In genomic region chr5:103654780-103655179, GRCm38 (mm10) we compare ENCODE assay signal across 9 mouse cellular contexts. TPM values are rescaled to one million over a fixed set of nuclear protein-coding genes. Genes with fewer than 3 reads are reported as not detected.
A peak's percentile ranks its signal among the peaks of the same experiment; 100 is the strongest.
DNase-seq lines count a peak whose midpoint lies in the region; ATAC-seq and TF ChIP-seq lines count a peak whose summit lies in the region.
"Had no signal": no experiment of that assay in that cellular context is flagged by ENCODE, and none has a peak within 500 bp of the region (broad histone marks: within the 10 kb centered on the region; RNA-seq: fewer than 3 reads in every experiment).

No protein-coding gene starts in this region.

- ATAC-seq in neural tube, embryonic 11.5 days (ENCODE audit: insufficient read depth, low FRiP score, low TSS enrichment): no peak
- no peak for ATAC-seq in forebrain, postnatal 0 days
- no peak for ATAC-seq in liver, embryonic 13.5 days (ENCODE audit: low read depth)
- ATAC-seq in stomach, postnatal 0 days (ENCODE audit: low FRiP score, low TSS enrichment): no peak

- no peaks in the 10 kb centered on the region for H3K27me3 ChIP-seq in neural tube, embryonic 11.5 days (ENCODE audit: control insufficient read depth, insufficient read depth, low read length)
- no peaks in the 10 kb centered on the region for H3K27me3 ChIP-seq in forebrain, postnatal 0 days (ENCODE audit: insufficient read depth, low read length)
- peaks cover 5% of the 10 kb centered on the region; the same call in 1 of the 2 replicates for H3K27me3 ChIP-seq in liver, embryonic 13.5 days
- no peaks in the 10 kb centered on the region for H3K27me3 ChIP-seq in stomach, postnatal 0 days (ENCODE audit: control insufficient read depth, insufficient read depth, low read length)
- no peaks in the 10 kb centered on the region for H3K27me3 ChIP-seq in cerebellum, adult 2 months (ENCODE audit: control insufficient read depth, insufficient read depth, low read length)

- no peaks in the 10 kb centered on the region for H3K4me1 ChIP-seq in neural tube, embryonic 11.5 days (ENCODE audit: control insufficient read depth, insufficient read depth, low read length)
- H3K4me1 ChIP-seq in forebrain, postnatal 0 days (ENCODE audit: insufficient read depth): no peaks in the 10 kb centered on the region
- peaks cover 9% of the 10 kb centered on the region for H3K4me1 ChIP-seq in liver, embryonic 13.5 days (replicated peaks)
- no peaks in the 10 kb centered on the region for H3K4me1 ChIP-seq in stomach, postnatal 0 days (replicated peaks; ENCODE audit: control insufficient read depth, insufficient read depth)
- H3K4me1 ChIP-seq in cerebellum, adult 2 months (ENCODE audit: control insufficient read depth, insufficient read depth, low read length): no peaks in the 10 kb centered on the region

- no peak for DNase-seq in neural tube, embryonic 11.5 days (ENCODE audit: low spot score)
- DNase-seq in neural tube, embryonic 10.5 days (ENCODE audit: extremely low spot score, low spot score): no peak
- no peak for DNase-seq in forebrain, postnatal 0 days
- DNase-seq in liver, embryonic 13.5 days: no peak
- no peak for DNase-seq in stomach, postnatal 0 days (ENCODE audit: low spot score)
- DNase-seq in cerebellum, adult 2 months: no peak
- no peak for DNase-seq in layer of hippocampus, adult 9-10 months (ENCODE audit: low spot score)

- no peak overlapping the region for H3K27ac ChIP-seq in neural tube, embryonic 11.5 days (ENCODE audit: low read depth, low read length)
- no peak overlapping the region for H3K27ac ChIP-seq in forebrain, postnatal 0 days (ENCODE audit: low read depth, low read length)
- no peak overlapping the region for H3K27ac ChIP-seq in liver, embryonic 13.5 days
- H3K27ac ChIP-seq in stomach, postnatal 0 days (replicated peaks): peak overlapping the region; percentile 41
- H3K27ac ChIP-seq in cerebellum, adult 2 months (ENCODE audit: insufficient read depth, low read length): no peak overlapping the region

- H3K36me3 ChIP-seq in neural tube, embryonic 11.5 days (ENCODE audit: control insufficient read depth, insufficient read depth, low read length): no peaks in the 10 kb centered on the region
- H3K36me3 ChIP-seq in forebrain, postnatal 0 days (ENCODE audit: insufficient read depth): no peaks in the 10 kb centered on the region
- no peaks in the 10 kb centered on the region for H3K36me3 ChIP-seq in liver, embryonic 13.5 days
- no peaks in the 10 kb centered on the region for H3K36me3 ChIP-seq in stomach, postnatal 0 days (ENCODE audit: control insufficient read depth, insufficient read depth, low read length)

- WGBS in neural tube, embryonic 11.5 days: 58% methylated on average over 4 of the region's 4 CpGs
- 58% methylated on average over 4 of the region's 4 CpGs for WGBS in forebrain, postnatal 0 days
- 67% methylated on average over 4 of the region's 4 CpGs for WGBS in liver, embryonic 13.5 days (ENCODE audit: insufficient replicate concordance)
- 58% methylated on average over 4 of the region's 4 CpGs for WGBS in stomach, postnatal 0 days
- WGBS in cerebellum, adult 2 months: 51% methylated on average over 4 of the region's 4 CpGs

- no peak overlapping the region for H3K4me3 ChIP-seq in neural tube, embryonic 11.5 days (ENCODE audit: low read depth, low read length)
- peak overlapping the region; percentile 55; the same call in 1 of the 2 replicates for H3K4me3 ChIP-seq in forebrain, postnatal 0 days (ENCODE audit: low read depth, low read length)
- 0 out of 2 replicates have a peak overlapping the region, but pooled peaks have one; percentile 62 for H3K4me3 ChIP-seq in liver, embryonic 13.5 days (replicated peaks)
- peak overlapping the region; percentile 45; the same call in 1 of the 2 replicates for H3K4me3 ChIP-seq in stomach, postnatal 0 days (ENCODE audit: low read depth, low read length)
- H3K4me3 ChIP-seq in cerebellum, adult 2 months (replicated peaks; ENCODE audit: insufficient read depth, low read depth, low read length): no peak overlapping the region

- no peak overlapping the region for H3K9ac ChIP-seq in neural tube, embryonic 11.5 days (ENCODE audit: low read length)
- H3K9ac ChIP-seq in forebrain, postnatal 0 days: no peak overlapping the region
- H3K9ac ChIP-seq in liver, embryonic 13.5 days: no peak overlapping the region
- H3K9ac ChIP-seq in stomach, postnatal 0 days (ENCODE audit: low read length): no peak overlapping the region

- H3K9me3 ChIP-seq in neural tube, embryonic 11.5 days (ENCODE audit: control insufficient read depth, low read length): no peaks in the 10 kb centered on the region
- H3K9me3 ChIP-seq in forebrain, postnatal 0 days (ENCODE audit: low read length): no peaks in the 10 kb centered on the region
- H3K9me3 ChIP-seq in liver, embryonic 13.5 days (replicated peaks): no peaks in the 10 kb centered on the region
- H3K9me3 ChIP-seq in stomach, postnatal 0 days (ENCODE audit: control insufficient read depth, low read length): no peaks in the 10 kb centered on the region

- TF ChIP-seq EP300 in stomach, postnatal 0 days (optimal IDR thresholded peaks at IDR 0.05): no peak

- TF ChIP-seq POLR2A in cerebellum, adult 2 months (IDR thresholded peaks at IDR 0.05; ENCODE audit: borderline replicate concordance, insufficient read depth, low read length): no peak

- TF ChIP-seq CTCF in forebrain, postnatal 0 days (IDR thresholded peaks at IDR 0.05; ENCODE audit: low read depth): no peak
- TF ChIP-seq CTCF in stomach, postnatal 0 days (IDR thresholded peaks at IDR 0.05; ENCODE audit: low read depth): no peak
- TF ChIP-seq CTCF in cerebellum, adult 2 months (IDR thresholded peaks at IDR 0.05; ENCODE audit: borderline replicate concordance, insufficient read depth, low read depth, low read length): no peak

- peak overlapping the region; percentile 96 for H3K4me2 ChIP-seq in neural tube, embryonic 11.5 days (ENCODE audit: low read depth)
- H3K4me2 ChIP-seq in forebrain, postnatal 0 days (ENCODE audit: low read depth): peak overlapping the region; percentile 100
- peak overlapping the region; percentile 88 for H3K4me2 ChIP-seq in liver, embryonic 13.5 days
- peak overlapping the region; percentile 92 for H3K4me2 ChIP-seq in stomach, postnatal 0 days (replicated peaks; ENCODE audit: low read depth)

RNA-seq across cellular contexts. Expression of gene 1700016H13Rik, which starts 1.0 kb away (rescaled TPM):
- polyA plus RNA-seq in neural tube, embryonic 11.5 days (2014; fragmentation: Nextera tagmentation; extraction: Ambion mirVana): 0.48 TPM in 1 of 2 replicates, not detected in the other
- 0.33 and 1.0 TPM in 2 replicates for total RNA-seq in forebrain, postnatal 0 days (2014; rRNA removed)
- 0.24 and 0.38 TPM in 2 replicates for polyA plus RNA-seq in forebrain, postnatal 0 days (2015; fragmentation: Nextera tagmentation; extraction: Ambion mirVana)
- polyA plus RNA-seq in liver, embryonic 13.5 days (2015; fragmentation: Nextera tagmentation; extraction: Ambion mirVana): 0.09 TPM in 2 replicates
- 0.34 and 0.35 TPM in 2 replicates for polyA plus RNA-seq in stomach, postnatal 0 days (2015; fragmentation: Nextera tagmentation; extraction: Ambion mirVana)
- not detected in 2 replicates for polyA plus RNA-seq in cerebellum, adult 2 months (2012; rRNA removed)
- total RNA-seq: common myeloid progenitor, adult 5-6 weeks; left cerebral cortex, postnatal 10 days had no signal

RNA-seq across cellular contexts. Expression of gene Slc10a6, which starts 25.6 kb away (rescaled TPM):
- polyA plus RNA-seq in neural tube, embryonic 11.5 days (2014; fragmentation: Nextera tagmentation; extraction: Ambion mirVana): not detected in 2 replicates
- 0.08 and 0.76 TPM in 2 replicates for total RNA-seq in forebrain, postnatal 0 days (2014; rRNA removed)
- 0.07 and 0.09 TPM in 2 replicates for polyA plus RNA-seq in forebrain, postnatal 0 days (2015; fragmentation: Nextera tagmentation; extraction: Ambion mirVana)
- polyA plus RNA-seq in liver, embryonic 13.5 days (2015; fragmentation: Nextera tagmentation; extraction: Ambion mirVana): 0.05 TPM in 1 of 2 replicates, not detected in the other
- 30.7 and 31.8 TPM in 2 replicates for polyA plus RNA-seq in stomach, postnatal 0 days (2015; fragmentation: Nextera tagmentation; extraction: Ambion mirVana)
- 0.05 TPM in 1 of 2 replicates, not detected in the other for polyA plus RNA-seq in cerebellum, adult 2 months (2012; rRNA removed)
- total RNA-seq: common myeloid progenitor, adult 5-6 weeks had no signal

RNA-seq across cellular contexts. Expression of gene Aff1, which starts 37.4 kb away (rescaled TPM):
- 11.2 and 11.8 TPM in 2 replicates for polyA plus RNA-seq in neural tube, embryonic 11.5 days (2014; fragmentation: Nextera tagmentation; extraction: Ambion mirVana)
- total RNA-seq in forebrain, postnatal 0 days (2014; rRNA removed): 2.4 and 4.0 TPM in 2 replicates
- 0.88 and 1.0 TPM in 2 replicates for polyA plus RNA-seq in forebrain, postnatal 0 days (2015; fragmentation: Nextera tagmentation; extraction: Ambion mirVana)
- polyA plus RNA-seq in liver, embryonic 13.5 days (2015; fragmentation: Nextera tagmentation; extraction: Ambion mirVana): 8.0 and 13.7 TPM in 2 replicates
- 4.3 and 4.9 TPM in 2 replicates for polyA plus RNA-seq in stomach, postnatal 0 days (2015; fragmentation: Nextera tagmentation; extraction: Ambion mirVana)
- polyA plus RNA-seq in cerebellum, adult 2 months (2012; rRNA removed): 9.3 TPM in 2 replicates

Comparison
In these comparisons a context has a peak if more than half of its experiments do, and no peak if none do; other contexts are left out.
1. H3K4me3 ChIP-seq: peak in forebrain, postnatal 0 days (single experiment), liver, embryonic 13.5 days (single experiment) and stomach, postnatal 0 days (single experiment); none in neural tube, embryonic 11.5 days (single experiment) and cerebellum, adult 2 months (single experiment).
2. RNA of gene Slc10a6, which starts 25.6 kb away (polyA plus RNA-seq): 30.7 to 31.8 TPM in stomach, postnatal 0 days; 0.07 to 0.09 TPM in forebrain, postnatal 0 days, 0.05 TPM in cerebellum, adult 2 months, not detected in neural tube, embryonic 11.5 days and 0.05 TPM in liver, embryonic 13.5 days; every median in the first group is over 10 times any median in the second.
3. Peak in every context shown above with its lines, with median percentiles within 50 percentile points of each other: H3K4me2 ChIP-seq.